Mouse (Mus musculus): ENCODE measurements at regions not wholly inside any gene's neighbourhood (a gene's known extent, or its start where the extent isn't known, plus 50 kb on each side); places are given as distances from the start of the nearest gene placed in this dataset.

DNA sequence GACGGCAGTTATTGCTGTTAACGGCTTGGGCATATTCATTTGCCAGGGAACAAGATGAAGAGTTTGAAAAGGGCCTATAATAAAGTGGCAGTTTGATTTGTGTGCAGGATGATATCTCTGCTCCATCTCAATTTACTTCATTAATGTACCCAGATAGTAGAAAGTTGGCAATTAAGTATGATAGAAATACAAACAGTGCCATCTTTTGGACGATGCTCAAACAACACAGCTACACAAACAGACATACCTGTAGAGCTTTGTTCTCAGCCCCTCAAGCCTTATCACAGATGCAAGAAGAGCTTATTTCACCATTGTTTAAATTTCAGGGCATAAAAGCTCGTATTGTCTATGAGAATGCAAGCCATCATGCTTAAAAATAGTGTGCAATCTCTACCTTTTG, 82.2 kb downstream of the Tnfsf11 start:
- no peak overlapping the region for H3K27ac ChIP-seq (ENCODE audit: insufficient read depth, low read length)
- TF ChIP-seq CTCF (IDR thresholded peaks at IDR 0.05; ENCODE audit: borderline replicate concordance, insufficient read depth, low read length), result no peak
- no peak for TF ChIP-seq POLR2A (IDR thresholded peaks at IDR 0.05; ENCODE audit: low read depth, low read length)
- no peaks in the 10 kb centered on the region for H3K4me1 ChIP-seq (ENCODE audit: control insufficient read depth, insufficient read depth, low read length)
- H3K4me3 ChIP-seq (ENCODE audit: insufficient read depth, low read length), result no peak overlapping the region

DNA sequence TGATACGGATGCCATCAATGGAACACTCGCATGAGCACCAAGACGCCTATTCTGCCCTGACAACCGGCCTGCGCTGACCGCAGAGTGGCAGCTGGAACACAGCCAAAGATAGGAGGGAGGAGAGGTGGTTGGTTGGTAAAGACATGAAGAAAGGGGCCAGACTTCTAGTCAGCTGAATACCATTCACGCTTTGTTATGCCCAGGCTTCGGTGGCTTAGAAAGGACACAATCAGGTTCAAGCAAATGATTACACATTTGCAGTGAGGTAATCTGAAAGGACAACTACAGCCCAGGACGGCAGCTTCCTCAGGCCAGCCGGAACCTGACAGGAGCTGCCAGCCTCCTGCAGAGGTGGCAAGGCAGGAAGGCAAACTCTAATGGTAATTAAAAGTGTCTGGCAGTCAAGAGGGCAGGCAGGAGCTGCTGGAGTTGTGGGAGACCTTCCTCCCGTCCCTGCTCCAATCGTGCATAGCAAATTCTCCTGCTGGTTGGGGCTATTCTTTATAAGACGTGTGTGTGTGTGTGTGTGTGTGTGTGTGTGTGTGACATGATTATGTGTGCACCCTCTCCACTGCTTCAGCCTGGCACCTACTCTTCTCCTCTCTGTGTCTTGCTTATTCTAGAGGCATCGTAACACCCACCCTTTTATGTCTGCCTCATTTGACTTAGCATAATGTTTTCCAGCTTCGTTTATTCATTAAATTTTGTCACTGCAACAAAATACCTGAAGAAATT, 91.4 kb downstream of the Tnfsf11 start:
- Histone ChIP-seq H3K4me3 (ENCODE audit: insufficient read depth, low read length) (no peak overlapping the region), H3K27ac (ENCODE audit: insufficient read depth, low read length) (no peak overlapping the region), H3K4me1 (ENCODE audit: control insufficient read depth, insufficient read depth, low read length) (no peaks in the 10 kb centered on the region)
- no peak for TF ChIP-seq CTCF (IDR thresholded peaks at IDR 0.05; ENCODE audit: borderline replicate concordance, insufficient read depth, low read length)
- TF ChIP-seq POLR2A (IDR thresholded peaks at IDR 0.05; ENCODE audit: low read depth, low read length), result no peak

DNA sequence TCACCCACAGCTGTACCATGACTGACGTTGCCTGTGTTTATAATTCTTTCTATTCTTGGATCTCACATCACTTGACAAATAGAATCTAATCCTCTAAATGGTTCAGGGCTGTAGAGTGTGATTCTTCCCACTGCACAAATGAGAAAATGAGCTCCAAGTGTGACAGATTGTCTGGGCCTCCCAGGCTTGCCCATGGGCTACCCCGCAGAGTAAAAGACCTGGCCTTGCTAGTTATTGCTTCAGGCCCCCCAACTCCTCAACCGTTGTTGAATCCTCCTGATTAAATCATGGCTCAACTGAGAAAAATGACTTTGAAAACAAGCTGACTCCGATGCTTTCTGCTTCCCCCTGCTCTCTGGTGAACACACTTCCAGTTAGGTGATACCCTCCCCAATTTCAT, 92.4 kb downstream of the Tnfsf11 start:
- TF ChIP-seq CTCF (IDR thresholded peaks at IDR 0.05; ENCODE audit: borderline replicate concordance, insufficient read depth, low read length), result no peak
- TF ChIP-seq POLR2A (IDR thresholded peaks at IDR 0.05; ENCODE audit: low read depth, low read length), result no peak
- no peak overlapping the region for H3K27ac ChIP-seq (ENCODE audit: insufficient read depth, low read length)
- no peaks in the 10 kb centered on the region for H3K4me1 ChIP-seq (ENCODE audit: control insufficient read depth, insufficient read depth, low read length)
- H3K4me3 ChIP-seq (ENCODE audit: insufficient read depth, low read length), result no peak overlapping the region

DNA sequence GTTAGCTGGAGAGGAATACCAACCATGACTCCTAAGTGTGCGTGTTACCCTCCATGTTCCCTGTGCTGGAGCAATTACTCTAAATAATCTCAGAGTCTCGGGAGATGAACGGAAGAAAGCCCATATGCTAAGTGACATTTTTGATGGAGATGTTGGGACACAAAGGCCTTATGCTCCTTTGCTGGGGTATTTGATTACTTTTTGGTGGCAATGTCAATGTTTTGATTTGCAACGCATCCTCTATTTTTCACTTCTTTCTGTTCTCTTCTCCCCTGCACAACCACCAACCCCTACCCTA, 103.3 kb downstream of the Tnfsf11 start:
- TF ChIP-seq POLR2A (IDR thresholded peaks at IDR 0.05; ENCODE audit: low read depth, low read length) (no peak), CTCF (IDR thresholded peaks at IDR 0.05; ENCODE audit: borderline replicate concordance, insufficient read depth, low read length) (no peak)
- H3K27ac ChIP-seq (ENCODE audit: insufficient read depth, low read length), result no peak overlapping the region
- H3K4me3 ChIP-seq (ENCODE audit: insufficient read depth, low read length), result no peak overlapping the region
- H3K4me1 ChIP-seq (ENCODE audit: control insufficient read depth, insufficient read depth, low read length), result no peaks in the 10 kb centered on the region

DNA sequence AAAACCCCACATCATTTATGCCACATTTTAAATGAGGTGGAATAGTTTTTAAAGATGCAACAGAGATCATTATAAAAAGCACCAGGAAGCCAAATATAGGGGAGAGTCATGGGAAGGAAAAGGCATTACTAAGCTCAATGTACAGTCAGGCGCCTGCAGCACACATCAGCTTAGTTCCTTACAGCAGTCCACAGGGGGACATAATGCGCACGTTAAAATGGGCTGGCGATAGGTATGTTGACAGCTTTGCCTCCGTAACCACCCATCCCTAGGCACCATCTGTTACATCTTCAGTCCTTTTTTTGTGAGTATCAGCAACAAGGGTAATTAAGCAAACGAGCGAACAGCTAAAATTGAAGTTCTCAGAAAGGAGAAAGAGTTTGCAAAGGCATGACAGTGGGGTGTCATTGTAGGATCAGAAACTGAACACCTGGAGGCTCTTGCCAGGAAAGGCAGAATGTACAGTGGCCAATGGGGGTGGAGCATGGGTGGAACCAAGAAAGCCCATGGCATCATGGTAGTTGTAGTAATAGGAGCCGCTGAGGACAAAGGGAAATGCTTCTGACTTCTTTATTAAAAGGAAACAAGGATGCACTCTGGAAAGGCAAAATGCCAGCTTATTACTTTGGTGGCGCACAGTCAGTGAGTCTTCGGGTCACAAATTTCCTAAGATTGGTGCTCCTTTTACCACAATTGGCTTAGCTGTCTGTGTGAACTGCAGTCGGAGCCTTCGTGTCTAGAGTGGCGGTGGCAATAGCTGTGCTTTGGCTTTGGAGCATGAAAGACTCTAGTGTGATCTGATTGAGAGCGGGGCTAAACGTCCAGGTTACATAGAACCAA, 103.9 kb downstream of the Tnfsf11 start:
- Histone ChIP-seq H3K4me3 (ENCODE audit: insufficient read depth, low read length) (no peak overlapping the region), H3K27ac (ENCODE audit: insufficient read depth, low read length) (no peak overlapping the region), H3K4me1 (ENCODE audit: control insufficient read depth, insufficient read depth, low read length) (no peaks in the 10 kb centered on the region)
- TF ChIP-seq CTCF (IDR thresholded peaks at IDR 0.05; ENCODE audit: borderline replicate concordance, insufficient read depth, low read length), result no peak
- TF ChIP-seq POLR2A (IDR thresholded peaks at IDR 0.05; ENCODE audit: low read depth, low read length), result no peak

DNA sequence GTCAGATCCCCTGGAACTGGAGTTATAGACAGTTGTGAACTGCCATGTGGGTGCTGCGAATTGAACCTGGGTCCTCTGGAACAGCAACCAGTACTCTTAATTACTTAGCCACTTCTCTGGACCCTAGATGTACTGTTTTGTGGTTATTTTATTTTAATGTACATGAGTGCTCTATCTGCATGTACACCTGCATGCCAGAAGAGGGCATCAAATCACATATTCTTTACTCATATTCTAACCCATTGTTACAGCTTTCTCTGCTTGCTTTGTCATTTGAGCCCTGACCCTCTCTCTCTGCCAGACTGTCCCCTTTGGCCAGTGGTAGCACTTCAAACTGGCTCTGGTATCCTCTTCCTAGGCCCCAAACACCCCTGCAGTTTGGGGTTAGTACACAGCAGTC, 105.1 kb downstream of the Tnfsf11 start:
- H3K27ac ChIP-seq (ENCODE audit: insufficient read depth, low read length), result no peak overlapping the region
- TF ChIP-seq POLR2A (IDR thresholded peaks at IDR 0.05; ENCODE audit: low read depth, low read length) (no peak), CTCF (IDR thresholded peaks at IDR 0.05; ENCODE audit: borderline replicate concordance, insufficient read depth, low read length) (no peak)
- no peak overlapping the region for H3K4me3 ChIP-seq (ENCODE audit: insufficient read depth, low read length)
- no peaks in the 10 kb centered on the region for H3K4me1 ChIP-seq (ENCODE audit: control insufficient read depth, insufficient read depth, low read length)

DNA sequence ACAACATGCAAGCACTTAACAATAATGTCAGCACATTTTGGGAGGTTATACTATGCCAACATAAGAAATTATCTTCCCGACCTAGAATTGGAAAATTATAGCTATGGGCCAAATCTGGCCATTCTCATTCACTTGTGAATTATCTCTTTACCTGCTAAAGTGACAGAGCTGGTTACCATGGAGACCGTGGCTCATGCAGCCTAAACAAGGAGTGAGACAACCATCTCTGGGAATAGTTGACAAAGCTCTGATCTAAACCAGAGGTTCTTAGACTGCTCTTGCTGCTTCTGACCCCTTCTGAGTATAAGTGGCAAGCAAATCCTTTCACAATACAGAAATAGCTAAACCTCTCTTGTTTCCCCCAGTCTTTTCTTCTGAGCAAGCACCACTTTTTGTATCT, 108.7 kb upstream of the Fam216b start:
- TF ChIP-seq POLR2A (IDR thresholded peaks at IDR 0.05; ENCODE audit: low read depth, low read length) (no peak), CTCF (IDR thresholded peaks at IDR 0.05; ENCODE audit: borderline replicate concordance, insufficient read depth, low read length) (no peak)
- H3K27ac ChIP-seq (ENCODE audit: insufficient read depth, low read length), result no peak overlapping the region
- no peaks in the 10 kb centered on the region for H3K4me1 ChIP-seq (ENCODE audit: control insufficient read depth, insufficient read depth, low read length)
- no peak overlapping the region for H3K4me3 ChIP-seq (ENCODE audit: insufficient read depth, low read length)

DNA sequence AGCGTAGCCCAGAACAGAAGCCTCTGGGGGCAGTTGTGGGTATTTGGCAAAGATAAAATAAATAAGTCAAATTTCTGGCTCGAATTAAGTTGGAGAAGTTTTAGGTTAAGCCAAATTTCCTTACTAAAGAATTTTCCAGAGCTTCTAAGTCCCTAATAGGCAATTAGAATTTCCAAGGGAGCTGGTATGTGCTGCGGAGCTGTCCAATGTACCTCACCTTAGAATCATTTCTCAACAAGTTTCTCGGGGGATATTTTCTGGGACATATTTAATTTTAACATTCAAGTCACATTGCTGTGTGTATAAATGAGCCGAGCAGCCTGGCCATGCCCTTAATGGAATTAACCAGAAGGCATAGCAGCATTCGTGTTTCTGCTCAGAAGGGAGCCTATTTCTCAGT, 90.8 kb upstream of the Fam216b start:
- Histone ChIP-seq H3K27ac (ENCODE audit: insufficient read depth, low read length) (no peak overlapping the region), H3K4me3 (ENCODE audit: insufficient read depth, low read length) (no peak overlapping the region), H3K4me1 (ENCODE audit: control insufficient read depth, insufficient read depth, low read length) (no peaks in the 10 kb centered on the region)
- TF ChIP-seq POLR2A (IDR thresholded peaks at IDR 0.05; ENCODE audit: low read depth, low read length), result no peak
- TF ChIP-seq CTCF (IDR thresholded peaks at IDR 0.05; ENCODE audit: borderline replicate concordance, insufficient read depth, low read length), result no peak

DNA sequence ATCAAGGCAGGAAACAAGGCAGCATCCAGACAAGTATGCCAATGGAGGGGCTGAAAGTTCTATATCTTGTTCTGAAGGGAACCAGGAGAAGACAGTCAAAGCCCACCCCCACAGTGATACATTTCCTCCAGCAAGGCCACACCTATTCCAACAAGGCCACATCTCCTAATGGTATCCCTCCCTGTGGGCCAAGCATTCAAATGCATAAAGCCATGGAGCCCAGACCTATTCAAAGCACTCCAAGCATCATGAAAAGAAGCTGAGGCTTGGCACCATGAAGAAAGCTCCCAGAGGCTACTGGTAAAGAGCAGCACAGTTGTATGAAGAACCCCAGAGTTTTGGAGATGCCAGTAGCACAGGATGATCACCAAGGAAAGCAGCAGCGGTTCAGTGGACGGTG, 84.6 kb upstream of the Fam216b start:
- no peak overlapping the region for H3K4me3 ChIP-seq (ENCODE audit: insufficient read depth, low read length)
- no peak overlapping the region for H3K27ac ChIP-seq (ENCODE audit: insufficient read depth, low read length)
- TF ChIP-seq POLR2A (IDR thresholded peaks at IDR 0.05; ENCODE audit: low read depth, low read length) (no peak), CTCF (IDR thresholded peaks at IDR 0.05; ENCODE audit: borderline replicate concordance, insufficient read depth, low read length) (no peak)
- H3K4me1 ChIP-seq (ENCODE audit: control insufficient read depth, insufficient read depth, low read length), result no peaks in the 10 kb centered on the region

DNA sequence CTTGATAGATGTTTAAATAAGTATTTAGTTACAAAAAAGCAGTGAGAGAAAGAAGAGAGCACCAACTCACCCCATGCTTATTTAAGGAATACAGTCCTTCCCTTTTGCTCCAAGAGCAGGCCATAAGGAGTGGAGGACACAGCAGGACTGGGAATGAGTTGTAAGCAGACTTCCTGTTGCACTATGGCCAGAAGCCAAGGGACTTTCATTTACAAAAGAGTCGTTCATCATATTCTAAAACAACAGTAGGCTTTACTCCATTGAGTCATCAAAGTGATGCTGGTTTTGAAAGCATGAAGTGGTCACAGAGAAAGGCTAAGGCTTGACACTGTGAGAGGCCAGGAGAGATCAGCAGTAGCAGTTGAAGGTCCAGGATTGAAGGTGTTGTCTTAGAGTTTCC, 84.1 kb upstream of the Fam216b start:
- Histone ChIP-seq H3K4me3 (ENCODE audit: insufficient read depth, low read length) (no peak overlapping the region), H3K4me1 (ENCODE audit: control insufficient read depth, insufficient read depth, low read length) (no peaks in the 10 kb centered on the region), H3K27ac (ENCODE audit: insufficient read depth, low read length) (no peak overlapping the region)
- TF ChIP-seq POLR2A (IDR thresholded peaks at IDR 0.05; ENCODE audit: low read depth, low read length) (no peak), CTCF (IDR thresholded peaks at IDR 0.05; ENCODE audit: borderline replicate concordance, insufficient read depth, low read length) (no peak)

Measured in embryonic fibroblast, embryonic 13.5 days (primary cell).